In the genomic region with DNA sequence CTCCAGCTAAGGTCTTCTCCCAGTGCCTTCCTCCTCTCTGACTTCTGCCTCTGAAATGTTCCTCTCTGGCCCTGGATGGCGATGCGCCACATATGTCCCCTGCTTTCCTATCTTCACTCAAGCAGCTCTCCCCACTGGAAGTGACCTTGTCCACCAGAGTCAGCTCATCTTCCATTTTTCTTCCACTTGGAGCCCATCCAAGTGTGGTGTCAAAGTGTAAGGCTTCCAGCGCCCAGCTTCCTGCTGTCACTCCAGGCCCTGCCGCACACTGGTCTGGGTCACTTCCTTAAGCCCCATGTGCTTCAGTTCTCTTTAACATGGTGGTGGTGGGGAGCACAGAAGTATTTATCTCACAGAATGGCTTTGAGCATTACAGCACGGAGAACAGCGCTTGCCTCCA, we compare ENCODE assay signal across 9 mouse cellular contexts. TPM values are rescaled to one million over a fixed set of nuclear protein-coding genes. Genes with fewer than 3 reads are reported as not detected.
DNase-seq lines count a peak whose midpoint lies in the region; ATAC-seq lines count a peak whose summit lies in the region.
"Had no signal": no experiment of that assay in that cellular context is flagged by ENCODE, and none has a peak within 500 bp of the region (broad histone marks: within the 10 kb centered on the region; RNA-seq: fewer than 3 reads in every experiment).

No protein-coding gene starts in this region.

- H3K4me1 ChIP-seq in kidney, embryonic 14.5 days (ENCODE audit: control insufficient read depth, insufficient read depth, low read length), result 0 out of 2 replicates have a peak, but pooled peaks cover 3% of the 10 kb centered on the region
- 0 out of 2 replicates have a peak, but pooled peaks cover 3% of the 10 kb centered on the region for H3K4me1 ChIP-seq in intestine, embryonic 15.5 days (replicated peaks)
- H3K4me1 ChIP-seq in liver, embryonic 13.5 days (replicated peaks), result peaks cover 14% of the 10 kb centered on the region
- H3K4me1 ChIP-seq in stomach, embryonic 16.5 days (ENCODE audit: control insufficient read depth, insufficient read depth, low read length), result peaks cover 4% of the 10 kb centered on the region; the same call in 1 of the 2 replicates

- H3K27me3 ChIP-seq in kidney, embryonic 14.5 days (ENCODE audit: control insufficient read depth, insufficient read depth, low read length), result no peaks in the 10 kb centered on the region
- no peaks in the 10 kb centered on the region for H3K27me3 ChIP-seq in intestine, embryonic 15.5 days (replicated peaks)
- no peaks in the 10 kb centered on the region for H3K27me3 ChIP-seq in liver, embryonic 13.5 days
- no peaks in the 10 kb centered on the region for H3K27me3 ChIP-seq in stomach, embryonic 16.5 days (ENCODE audit: control insufficient read depth, insufficient read depth, low read length)

- H3K36me3 ChIP-seq in kidney, embryonic 14.5 days (ENCODE audit: control insufficient read depth, insufficient read depth, low read length), result no peaks in the 10 kb centered on the region
- no peaks in the 10 kb centered on the region for H3K36me3 ChIP-seq in intestine, embryonic 15.5 days
- H3K36me3 ChIP-seq in liver, embryonic 13.5 days, result no peaks in the 10 kb centered on the region
- no peaks in the 10 kb centered on the region for H3K36me3 ChIP-seq in stomach, embryonic 16.5 days (ENCODE audit: control insufficient read depth, insufficient read depth, low read length)

- no peaks in the 10 kb centered on the region for H3K9me3 ChIP-seq in kidney, embryonic 14.5 days (ENCODE audit: control insufficient read depth, low read length)
- no peaks in the 10 kb centered on the region for H3K9me3 ChIP-seq in intestine, embryonic 15.5 days
- H3K9me3 ChIP-seq in liver, embryonic 13.5 days (replicated peaks), result no peaks in the 10 kb centered on the region
- no peaks in the 10 kb centered on the region for H3K9me3 ChIP-seq in stomach, embryonic 16.5 days (replicated peaks; ENCODE audit: control insufficient read depth, low read length)

- H3K9ac ChIP-seq in kidney, embryonic 14.5 days (ENCODE audit: low read depth, low read length), result no peak overlapping the region
- H3K9ac ChIP-seq in intestine, embryonic 15.5 days, result no peak overlapping the region
- H3K9ac ChIP-seq in liver, embryonic 13.5 days, result no peak overlapping the region
- no peak overlapping the region for H3K9ac ChIP-seq in stomach, embryonic 16.5 days (ENCODE audit: low read length)

- WGBS in kidney, embryonic 14.5 days, result 60% methylated on average over 6 of the region's 6 CpGs
- WGBS in intestine, embryonic 15.5 days, result 61% methylated on average over 6 of the region's 6 CpGs
- WGBS in liver, embryonic 13.5 days (ENCODE audit: insufficient replicate concordance), result 57% methylated on average over 6 of the region's 6 CpGs
- 61% methylated on average over 6 of the region's 6 CpGs for WGBS in stomach, embryonic 16.5 days

- ATAC-seq in kidney, embryonic 14.5 days (ENCODE audit: low FRiP score, low TSS enrichment), result no peak
- ATAC-seq in intestine, embryonic 15.5 days, result no peak
- ATAC-seq in liver, embryonic 13.5 days (ENCODE audit: low read depth), result peak; percentile 41; the same call in 1 of the 2 replicates
- ATAC-seq in stomach, embryonic 16.5 days (ENCODE audit: insufficient read depth, low FRiP score), result no peak; the same call in 1 of the 2 replicates

- peak; percentile 67 for DNase-seq in kidney, adult 11 months
- no peak for DNase-seq in liver, embryonic 13.5 days
- no peak for DNase-seq in cerebellum, postnatal 14 days
- no peak for DNase-seq in ovary, postnatal 10 days (ENCODE audit: low spot score)
- no peak for DNase-seq in gastrocnemius, postnatal 36 days
- DNase-seq: midbrain, embryonic 14.5 days had no signal

- H3K4me2 ChIP-seq in kidney, embryonic 14.5 days (replicated peaks; ENCODE audit: low read depth, low read length), result no peak overlapping the region
- no peak overlapping the region for H3K4me2 ChIP-seq in intestine, embryonic 15.5 days (replicated peaks)
- no peak overlapping the region for H3K4me2 ChIP-seq in liver, embryonic 13.5 days
- no peak overlapping the region for H3K4me2 ChIP-seq in stomach, embryonic 16.5 days (ENCODE audit: low read depth, low read length)

- no peak overlapping the region for H3K4me3 ChIP-seq in kidney, embryonic 14.5 days (ENCODE audit: low read length)
- H3K4me3 ChIP-seq in intestine, embryonic 15.5 days (replicated peaks), result no peak overlapping the region
- H3K4me3 ChIP-seq in liver, embryonic 13.5 days (replicated peaks), result no peak overlapping the region
- no peak overlapping the region for H3K4me3 ChIP-seq in stomach, embryonic 16.5 days (replicated peaks; ENCODE audit: low read length)

- H3K27ac ChIP-seq in kidney, embryonic 14.5 days (ENCODE audit: low read depth, low read length), result no peak overlapping the region
- H3K27ac ChIP-seq in intestine, embryonic 15.5 days, result 0 out of 2 replicates have a peak overlapping the region, but pooled peaks have one; percentile 3
- H3K27ac ChIP-seq in liver, embryonic 13.5 days, result peak overlapping the region; percentile 0; the same call in 1 of the 2 replicates
- peak overlapping the region; percentile 49; the same call in 1 of the 2 replicates for H3K27ac ChIP-seq in stomach, embryonic 16.5 days (ENCODE audit: low read length)

- intact Hi-C loops in gastrocnemius, postnatal 36 days (cut with DNase I), result no loop called here

RNA-seq across cellular contexts. Expression of gene She, which starts 16.4 kb away (rescaled TPM):
- 5.4 and 8.2 TPM in 2 replicates for polyA plus RNA-seq in kidney, embryonic 14.5 days (2014; fragmentation: Nextera tagmentation; extraction: Ambion mirVana)
- 3.7 and 3.8 TPM in 2 replicates for polyA plus RNA-seq in intestine, embryonic 15.5 days (2015; fragmentation: Nextera tagmentation; extraction: Ambion mirVana)
- 1.0 and 1.1 TPM in 2 replicates for polyA plus RNA-seq in liver, embryonic 13.5 days (2015; fragmentation: Nextera tagmentation; extraction: Ambion mirVana)
- 3.0 and 3.1 TPM in 2 replicates for polyA plus RNA-seq in stomach, embryonic 16.5 days (2015; fragmentation: Nextera tagmentation; extraction: Ambion mirVana)
- total RNA-seq in gastrocnemius, postnatal 36 days (2021), result 1 to 10 TPM; 3.7 to 4.6 TPM
